Mouse (Mus musculus): Measurements from ENCODE around the gene Commd8. TPM values are rescaled to one million over a fixed set of nuclear protein-coding genes. Genes with fewer than 3 reads are reported as not detected.
A peak's percentile ranks its signal among the peaks of the same experiment; 100 is the strongest.
"Not testable (repeated sequence)": the region's sequence is repeated elsewhere in the genome, so short reads cannot be mapped to it uniquely, and the experiment has no call there.

Gene Commd8
- total RNA-seq, 2 experiments from 2014 or later = 35.2 to 36.1 TPM

GRCm38 (mm10) chr5:72172675-72173074 is 4.7 kb upstream of the Commd8 start:
- DNase-seq (ENCODE audit: low spot score in 2 of 2) = peak in 1 of 2 experiments; percentile 23

- DNase-seq (ENCODE audit: low spot score in 2 of 2) = no peak
Measured at GRCm38 (mm10) chr5:72170067-72170466, 2.1 kb upstream of the Commd8 start.

GRCm38 (mm10) chr5:72168285-72168621 is 264 bp upstream of the Commd8 start:
- DNase-seq (ENCODE audit: low spot score in 2 of 2) = no peak

- DNase-seq (ENCODE audit: low spot score in 2 of 2) = no peak
Measured at GRCm38 (mm10) chr5:72164386-72164785, 3.6 kb downstream of the Commd8 start.

GRCm38 (mm10) chr5:72162855-72163254 is 5.1 kb downstream of the Commd8 start:
- DNase-seq (ENCODE audit: low spot score in 2 of 2) = no peak

- DNase-seq (ENCODE audit: low spot score in 2 of 2) = no peak
Measured at GRCm38 (mm10) chr5:72160781-72161485, 7.1 kb downstream of the Commd8 start.

GRCm38 (mm10) chr5:72159537-72159936 is 8.5 kb downstream of the Commd8 start:
- DNase-seq (ENCODE audit: low spot score in 2 of 2) = no peak

- DNase-seq (ENCODE audit: low spot score in 2 of 2) = no peak
Measured at GRCm38 (mm10) chr5:72158667-72159066, 9.3 kb downstream of the Commd8 start.

- no peak for DNase-seq (ENCODE audit: low spot score in 2 of 2)
Measured at GRCm38 (mm10) chr5:72156598-72156997, 11.4 kb downstream of the Commd8 start.

GRCm38 (mm10) chr5:72155686-72156085 is 12.3 kb downstream of the Commd8 start:
- not testable (repeated sequence) for DNase-seq (ENCODE audit: low spot score in 2 of 2)

GRCm38 (mm10) chr5:72150870-72151269 is 17.1 kb downstream of the Commd8 start:
- no peak for DNase-seq (ENCODE audit: low spot score in 2 of 2)

GRCm38 (mm10) chr5:72148679-72149078 is 19.3 kb downstream of the Commd8 start:
- DNase-seq (ENCODE audit: low spot score in 2 of 2) = no peak

- DNase-seq (ENCODE audit: low spot score in 2 of 2) = no peak
Measured at GRCm38 (mm10) chr5:72139619-72140018, 28.4 kb downstream of the Commd8 start.

GRCm38 (mm10) chr5:72138256-72138655 is 29.7 kb downstream of the Commd8 start:
- DNase-seq (ENCODE audit: low spot score in 2 of 2) = no peak

GRCm38 (mm10) chr5:72133906-72134305 is 34.1 kb downstream of the Commd8 start:
- DNase-seq (ENCODE audit: low spot score in 2 of 2) = no peak

- DNase-seq (ENCODE audit: low spot score in 2 of 2) = no peak
Measured at GRCm38 (mm10) chr5:72126681-72127080, 41.3 kb downstream of the Commd8 start.

- no peak for DNase-seq (ENCODE audit: low spot score in 2 of 2)
Measured at GRCm38 (mm10) chr5:72122414-72123037, 45.5 kb downstream of the Commd8 start.

Measured in gastrocnemius, postnatal 4 days (tissue).